Mouse (Mus musculus) ES-E14 (cell line): Measurements from ENCODE around the gene Lrrc23. TPM values are rescaled to one million over a fixed set of nuclear protein-coding genes. Genes with fewer than 3 reads are reported as not detected.

ENCODE experiments used
- DNase-seq: peaks from one replicate; pipeline ENCODE4 v3.0.0-alpha.2; 2013; ENCODE audit warnings: low read depth, low spot score
- H3K27ac ChIP-seq: 2 replicates; pipeline ENCODE4 v1.5.1; 2012; ENCODE audit warnings: low read depth, mild to moderate bottlenecking, low read length, moderate library complexity, mixed read lengths; ENCODE audit not compliant: poor library complexity, insufficient read depth, severe bottlenecking
- H3K36me3 ChIP-seq: 2 replicates; pipeline ENCODE4 v1.6.1; 2012; ENCODE audit warnings: mild to moderate bottlenecking, low read length, moderate library complexity, mixed read lengths; ENCODE audit not compliant: control insufficient read depth, poor library complexity, insufficient read depth, severe bottlenecking
- H3K4me1 ChIP-seq, 2 experiments: fragments of 150-350 bp in 1 of 2; sonication (generic) in 1 of 2; 2 replicates each; pipeline ENCODE4 v1.6.1; 2012; ENCODE audit warnings: low read length in 2 of 2, mild to moderate bottlenecking in 1 of 2, mixed read lengths in 1 of 2; ENCODE audit not compliant: control insufficient read depth in 2 of 2, insufficient read depth in 2 of 2, poor library complexity in 1 of 2
- H3K4me3 ChIP-seq, 2 experiments: fragments of 150-350 bp in 1 of 2; sonication (generic) in 1 of 2; 2 replicates each; pipeline ENCODE4 v1.5.1; 2012; ENCODE audit warnings: low read length in 2 of 2, low read depth in 1 of 2, mild to moderate bottlenecking in 1 of 2, mixed read lengths in 1 of 2; ENCODE audit not compliant: insufficient read depth in 1 of 2, poor library complexity in 1 of 2, severe bottlenecking in 1 of 2
- H3K9ac ChIP-seq: 2 replicates; pipeline ENCODE4 v1.6.1; 2012; ENCODE audit warnings: low read depth, mild to moderate bottlenecking, low read length, mixed read lengths; ENCODE audit not compliant: poor library complexity, insufficient read depth, severe bottlenecking
- H3K9me3 ChIP-seq: fragments of 150-350 bp; sonication (generic); 2 replicates; pipeline ENCODE4 v1.6.1; 2012; ENCODE audit warnings: low read depth, mild to moderate bottlenecking, low read length; ENCODE audit not compliant: control insufficient read depth, insufficient read depth
- CHD2 ChIP-seq: IDR thresholded peaks from 2 replicates; pipeline ENCODE4 v1.6.1; 2014; ENCODE audit warnings: mild to moderate bottlenecking, low read depth, low read length, inconsistent platforms
- HCFC1 ChIP-seq: IDR thresholded peaks from 2 replicates; pipeline ENCODE4 v1.6.1; 2012; ENCODE audit warnings: low read length, inconsistent platforms, borderline replicate concordance; ENCODE audit not compliant: insufficient read depth
- MAFK ChIP-seq: IDR thresholded peaks from 2 replicates; pipeline ENCODE4 v1.6.1; 2014; ENCODE audit warnings: mild to moderate bottlenecking, low read depth, low read length, inconsistent platforms; ENCODE audit not compliant: insufficient read depth
- ZC3H11A ChIP-seq: IDR thresholded peaks from 2 replicates; pipeline ENCODE4 v1.6.1; 2012; ENCODE audit warnings: low read depth, mild to moderate bottlenecking, inconsistent platforms, low read length, borderline replicate concordance
- ZNF384 ChIP-seq: IDR thresholded peaks from 2 replicates; pipeline ENCODE4 v1.6.1; 2012; ENCODE audit warnings: low read depth, low read length, inconsistent platforms
- in situ Hi-C, 2 experiments: fragments of 600-800 bp; cut with MboI; formaldehyde crosslinking; loops; one replicate each; pipeline ENCODE4 v1.15.1; 2025; ENCODE audit warnings: low sequenced_read_pairs in 2 of 2, inconsistent platforms in 1 of 2; ENCODE audit not compliant: unreplicated experiment in 2 of 2
- total RNA-seq: library from RNA; depleted of rRNA; stranded (reverse); fragments of 300-350 nt; gene quantifications from 2 replicates; pipeline ENCODE4 v1.2.3, GENCODE M21; 2012

Gene Lrrc23
- total RNA-seq, 1 experiment = not detected

GRCm38 (mm10) chr6:124817971-124818370 is 38.4 kb upstream of the Lrrc23 start:
- in situ Hi-C loops = no loop called here
- Histone ChIP-seq H3K36me3 (peaks cover 61% of the 10 kb centered on the region), H3K9me3 (no peaks in the 10 kb centered on the region), H3K27ac (no peak overlapping the region), H3K4me3 (no peak overlapping the region), H3K4me1 (peaks cover 0 to 7% of the 10 kb centered on the region in 2 experiments; a peak in 1 of 4 replicates), H3K9ac (no peak overlapping the region)
- TF ChIP-seq MAFK = no peak
- TF ChIP-seq ZC3H11A = no peak
- no peak for TF ChIP-seq CHD2
- no peak for TF ChIP-seq HCFC1
- no peak for TF ChIP-seq ZNF384
- no peak for DNase-seq

GRCm38 (mm10) chr6:124817563-124817962 is 38.0 kb upstream of the Lrrc23 start:
- no peak for TF ChIP-seq ZNF384
- no peak for TF ChIP-seq MAFK
- no peak for TF ChIP-seq HCFC1
- TF ChIP-seq ZC3H11A = no peak
- no peak for TF ChIP-seq CHD2
- in situ Hi-C loops = no loop called here
- DNase-seq = no peak
- Histone ChIP-seq H3K27ac (no peak overlapping the region), H3K4me1 (peaks cover 0 to 8% of the 10 kb centered on the region in 2 experiments; a peak in 1 of 4 replicates), H3K9ac (no peak overlapping the region), H3K36me3 (peaks cover 61% of the 10 kb centered on the region), H3K9me3 (no peaks in the 10 kb centered on the region), H3K4me3 (no peak overlapping the region)

GRCm38 (mm10) chr6:124817125-124817524 is 37.6 kb upstream of the Lrrc23 start:
- Histone ChIP-seq H3K4me1 (peaks cover 0 to 12% of the 10 kb centered on the region in 2 experiments; a peak in 1 of 4 replicates), H3K36me3 (peaks cover 61% of the 10 kb centered on the region), H3K9me3 (no peaks in the 10 kb centered on the region), H3K27ac (no peak overlapping the region), H3K9ac (no peak overlapping the region), H3K4me3 (no peak overlapping the region)
- in situ Hi-C loops = no loop called here
- TF ChIP-seq HCFC1 = no peak
- no peak for TF ChIP-seq CHD2
- no peak for TF ChIP-seq MAFK
- TF ChIP-seq ZC3H11A = no peak
- TF ChIP-seq ZNF384 = no peak
- DNase-seq = no peak

- H3K9me3 ChIP-seq = no peaks in the 10 kb centered on the region
- H3K4me1 ChIP-seq = peaks cover 0 to 13% of the 10 kb centered on the region in 2 experiments; a peak in 1 of 4 replicates
- in situ Hi-C loops = no loop called here
- H3K27ac ChIP-seq = no peak overlapping the region
- H3K36me3 ChIP-seq = peaks cover 61% of the 10 kb centered on the region
- no peak for DNase-seq
- H3K9ac ChIP-seq = no peak overlapping the region
- H3K4me3 ChIP-seq = no peak overlapping the region
- no peak for TF ChIP-seq ZNF384
- no peak for TF ChIP-seq ZC3H11A
- no peak for TF ChIP-seq HCFC1
- TF ChIP-seq CHD2 = no peak
- no peak for TF ChIP-seq MAFK
Observed at GRCm38 (mm10) chr6:124816611-124817010, 37.1 kb upstream of the Lrrc23 start.
